In genomic region chr6:86493469-86494263, GRCm38 (mm10) we compare ENCODE assay signal across 12 mouse cellular contexts. TPM values are rescaled to one million over a fixed set of nuclear protein-coding genes. Genes with fewer than 3 reads are reported as not detected.
A peak's percentile ranks its signal among the peaks of the same experiment; 100 is the strongest.
DNase-seq lines count a peak whose midpoint lies in the region; ATAC-seq and TF ChIP-seq lines count a peak whose summit lies in the region.
"Had no signal": no experiment of that assay in that cellular context is flagged by ENCODE, and none has a peak within 500 bp of the region (broad histone marks: within the 10 kb centered on the region; RNA-seq: fewer than 3 reads in every experiment).

No protein-coding gene starts in this region.

- no peak for TF ChIP-seq POLR2A in limb, embryonic 14.5 days (IDR thresholded peaks at IDR 0.05; ENCODE audit: borderline replicate concordance, extremely low read depth, insufficient read depth, insufficient read length)

- no peaks in the 10 kb centered on the region for H3K27me3 ChIP-seq in heart, embryonic 10.5 days (ENCODE audit: insufficient read depth, poor library complexity, severe bottlenecking)
- H3K27me3 ChIP-seq in limb, embryonic 14.5 days (ENCODE audit: control insufficient read depth, insufficient read depth, low read length), result no peaks in the 10 kb centered on the region
- no peaks in the 10 kb centered on the region for H3K27me3 ChIP-seq in hindbrain, embryonic 12.5 days
- H3K27me3 ChIP-seq: intestine, embryonic 15.5 days; liver, embryonic 15.5 days had no signal

- H3K9ac ChIP-seq in limb, embryonic 14.5 days (ENCODE audit: low read depth, low read length, severe bottlenecking), result no peak overlapping the region
- no peak overlapping the region for H3K9ac ChIP-seq in hindbrain, embryonic 12.5 days
- H3K9ac ChIP-seq: intestine, embryonic 15.5 days; liver, embryonic 15.5 days had no signal

- no peaks in the 10 kb centered on the region for H3K36me3 ChIP-seq in heart, embryonic 10.5 days
- H3K36me3 ChIP-seq in limb, embryonic 14.5 days (ENCODE audit: control insufficient read depth, insufficient read depth, low read length), result no peaks in the 10 kb centered on the region
- no peaks in the 10 kb centered on the region for H3K36me3 ChIP-seq in hindbrain, embryonic 12.5 days
- H3K36me3 ChIP-seq: intestine, embryonic 15.5 days; liver, embryonic 15.5 days had no signal

- 55% methylated on average over 13 of the region's 13 CpGs for WGBS in heart, embryonic 10.5 days
- 49% methylated on average over 13 of the region's 13 CpGs for WGBS in limb, embryonic 14.5 days
- 78% methylated on average over 13 of the region's 13 CpGs for WGBS in hindbrain, embryonic 12.5 days

- no peaks in the 10 kb centered on the region for H3K9me3 ChIP-seq in heart, embryonic 10.5 days
- H3K9me3 ChIP-seq in limb, embryonic 14.5 days (ENCODE audit: control insufficient read depth, low read length), result no peaks in the 10 kb centered on the region
- no peaks in the 10 kb centered on the region for H3K9me3 ChIP-seq in hindbrain, embryonic 12.5 days (replicated peaks)
- H3K9me3 ChIP-seq: intestine, embryonic 15.5 days; liver, embryonic 15.5 days had no signal

- ATAC-seq in limb, embryonic 14.5 days (ENCODE audit: low FRiP score, low read depth), result no peak; the same call in 1 of the 2 replicates
- no peak for ATAC-seq in hindbrain, embryonic 12.5 days (ENCODE audit: low FRiP score)
- ATAC-seq: forebrain, embryonic 14.5 days; intestine, embryonic 15.5 days had no signal

- no peak overlapping the region for H3K4me3 ChIP-seq in heart, embryonic 10.5 days
- no peak overlapping the region for H3K4me3 ChIP-seq in limb, embryonic 14.5 days (replicated peaks; ENCODE audit: low read length)
- no peak overlapping the region for H3K4me3 ChIP-seq in hindbrain, embryonic 12.5 days
- H3K4me3 ChIP-seq: intestine, embryonic 15.5 days; liver, embryonic 15.5 days had no signal

- H3K4me1 ChIP-seq in heart, embryonic 10.5 days, result peaks cover 27% of the 10 kb centered on the region
- H3K4me1 ChIP-seq in limb, embryonic 14.5 days (ENCODE audit: control insufficient read depth, insufficient read depth, low read length), result peaks cover 18% of the 10 kb centered on the region
- peaks cover 12% of the 10 kb centered on the region for H3K4me1 ChIP-seq in hindbrain, embryonic 12.5 days

- peak; percentile 59 for DNase-seq in heart, adult 8-10 months (ENCODE audit: low spot score)
- no peak for DNase-seq in heart, embryonic 10.5 days (ENCODE audit: low spot score)
- peak; percentile 35 to 59 for DNase-seq in spleen, postnatal 36 days (ENCODE audit: low spot score in 2 of 2)
- no peak for DNase-seq in spleen, postnatal 14 days (ENCODE audit: low spot score in 2 of 2)
- no peak for DNase-seq in limb, embryonic 14.5 days (ENCODE audit: low spot score)
- DNase-seq in ovary, adult 18-20 months (ENCODE audit: low spot score), result no peak
- no peak for DNase-seq in frontal cortex, postnatal 10 days (ENCODE audit: low spot score in 2 of 2)

- no peak overlapping the region for H3K4me2 ChIP-seq in limb, embryonic 14.5 days (replicated peaks; ENCODE audit: low read depth, low read length, severe bottlenecking)
- no peak overlapping the region for H3K4me2 ChIP-seq in hindbrain, embryonic 12.5 days (replicated peaks)
- H3K4me2 ChIP-seq: heart, embryonic 11.5 days; intestine, embryonic 15.5 days; liver, embryonic 15.5 days had no signal

- H3K27ac ChIP-seq in heart, embryonic 10.5 days, result no peak overlapping the region; the same call in 1 of the 2 replicates
- H3K27ac ChIP-seq in limb, embryonic 14.5 days (replicated peaks; ENCODE audit: low read depth, low read length), result peak overlapping the region; percentile 38; the same call in 1 of the 2 replicates
- H3K27ac ChIP-seq in hindbrain, embryonic 12.5 days, result no peak overlapping the region
- H3K27ac ChIP-seq: intestine, embryonic 15.5 days; liver, embryonic 15.5 days had no signal

RNA-seq across cellular contexts. Expression of gene Pcbp1, which starts 32.5 kb away (rescaled TPM):
- 100 to 1,000 TPM; 157 to 166 (median 162) TPM for total RNA-seq in heart, adult 8-10 months (2022)
- 411 and 428 TPM in 2 replicates for polyA plus RNA-seq in heart, embryonic 10.5 days (2016; fragmentation: Nextera tagmentation; extraction: Ambion mirVana)
- 333 and 395 TPM in 2 replicates for polyA plus RNA-seq in limb, embryonic 14.5 days (2012; rRNA removed)
- 445 and 455 TPM in 2 replicates for polyA plus RNA-seq in limb, embryonic 14.5 days (2014; fragmentation: Nextera tagmentation; extraction: Ambion mirVana)
- polyA plus RNA-seq in hindbrain, embryonic 12.5 days (2016; fragmentation: Nextera tagmentation; extraction: Ambion mirVana), result 557 and 561 TPM in 2 replicates

RNA-seq across cellular contexts. Expression of gene C87436, which starts 55.5 kb away (rescaled TPM):
- total RNA-seq in heart, adult 8-10 months (2022), result 10 to 100 TPM in 2 of 4 experiments, 1 to 10 TPM in 2; 9.6 to 11.6 (median 10.0) TPM
- polyA plus RNA-seq in heart, embryonic 10.5 days (2016; fragmentation: Nextera tagmentation; extraction: Ambion mirVana), result 16.6 and 18.0 TPM in 2 replicates
- 16.0 and 19.1 TPM in 2 replicates for polyA plus RNA-seq in limb, embryonic 14.5 days (2012; rRNA removed)
- 20.6 and 22.2 TPM in 2 replicates for polyA plus RNA-seq in limb, embryonic 14.5 days (2014; fragmentation: Nextera tagmentation; extraction: Ambion mirVana)
- polyA plus RNA-seq in hindbrain, embryonic 12.5 days (2016; fragmentation: Nextera tagmentation; extraction: Ambion mirVana), result 28.1 and 29.7 TPM in 2 replicates

Comparison
In these comparisons a context has a peak if more than half of its experiments do, and no peak if none do; other contexts are left out.
1. DNase-seq: peak in heart, adult 8-10 months (single experiment) and spleen, postnatal 36 days (2 of 2); none in heart, embryonic 10.5 days (single experiment), spleen, postnatal 14 days (0 of 2), limb, embryonic 14.5 days (single experiment), ovary, adult 18-20 months (single experiment) and frontal cortex, postnatal 10 days (0 of 2).